Mouse (Mus musculus) megakaryocyte progenitor cell, adult 5-6 weeks (primary cell): Measurements from ENCODE around the gene Six5. TPM values are rescaled to one million over a fixed set of nuclear protein-coding genes. Genes with fewer than 3 reads are reported as not detected.

ENCODE experiments used
- ATAC-seq: replicated peaks from 2 replicates; pipeline ENCODE4 v1.8.0; 2016; ENCODE audit warnings: mild to moderate bottlenecking, moderate TSS enrichment, inconsistent platforms; ENCODE audit not compliant: poor library complexity
- total RNA-seq, 2 experiments: library from RNA; stranded (forward) in 1 of 2; stranded (reverse) in 1 of 2; fragments of 157-497, 149-512 nt in 1 of 2; fragments of 200-1000 nt in 1 of 2; gene quantifications; 2 replicates each; pipeline versions ENCODE4 v1.2.3 to v1.2.4; 2015 to 2017

Gene Six5
- total RNA-seq, 2 experiments from 2014 or later: 2.4 to 3.9 TPM

DNA sequence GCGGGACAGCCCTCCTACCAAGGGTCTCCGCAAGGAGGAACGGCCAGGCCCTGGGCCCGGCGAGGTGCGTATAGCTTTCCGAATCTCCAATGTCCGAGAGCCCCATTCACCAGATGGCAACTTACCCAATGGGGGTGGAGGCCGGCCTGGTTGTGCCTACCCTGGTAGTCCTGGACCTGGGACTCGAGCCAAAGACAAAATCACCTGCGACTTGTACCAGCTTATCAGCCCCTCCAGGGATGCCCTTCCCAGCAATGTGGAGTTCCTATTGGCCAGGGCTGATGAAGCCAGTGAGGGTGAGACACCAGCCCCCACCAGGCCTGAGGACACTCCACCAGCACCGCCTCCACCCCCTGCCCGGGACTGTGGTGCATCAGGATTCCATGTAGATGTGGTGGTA, 41.8 kb downstream of the Six5 start:
- ATAC-seq: no peak

DNA sequence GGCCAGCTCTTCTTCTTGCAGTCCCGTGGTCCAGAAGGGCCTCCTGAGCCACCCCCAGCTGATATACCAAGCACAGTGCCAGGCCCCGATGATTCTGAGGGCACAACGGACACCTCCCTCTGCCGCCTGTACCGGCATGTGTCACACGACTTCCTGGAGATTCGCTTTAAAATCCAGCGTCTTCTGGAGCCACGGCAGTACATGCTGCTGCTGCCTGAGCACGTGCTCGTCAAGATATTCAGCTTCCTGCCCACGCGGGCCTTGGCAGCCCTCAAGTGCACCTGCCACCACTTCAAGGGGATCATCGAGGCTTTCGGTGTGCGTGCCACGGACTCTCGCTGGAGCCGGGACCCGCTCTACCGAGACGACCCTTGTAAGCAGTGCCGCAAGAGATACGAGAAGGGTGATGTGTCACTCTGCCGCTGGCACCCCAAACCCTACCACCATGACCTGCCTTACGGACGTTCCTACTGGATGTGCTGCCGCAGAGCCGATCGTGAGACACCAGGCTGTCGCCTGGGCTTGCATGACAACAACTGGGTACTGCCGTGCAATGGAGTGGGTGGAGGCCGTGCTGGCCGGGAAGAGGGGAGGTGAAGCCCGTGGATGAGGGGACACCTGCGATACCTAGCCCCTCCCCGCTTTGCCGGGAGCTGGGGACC, 42.4 kb downstream of the Six5 start:
- no peak for ATAC-seq

DNA sequence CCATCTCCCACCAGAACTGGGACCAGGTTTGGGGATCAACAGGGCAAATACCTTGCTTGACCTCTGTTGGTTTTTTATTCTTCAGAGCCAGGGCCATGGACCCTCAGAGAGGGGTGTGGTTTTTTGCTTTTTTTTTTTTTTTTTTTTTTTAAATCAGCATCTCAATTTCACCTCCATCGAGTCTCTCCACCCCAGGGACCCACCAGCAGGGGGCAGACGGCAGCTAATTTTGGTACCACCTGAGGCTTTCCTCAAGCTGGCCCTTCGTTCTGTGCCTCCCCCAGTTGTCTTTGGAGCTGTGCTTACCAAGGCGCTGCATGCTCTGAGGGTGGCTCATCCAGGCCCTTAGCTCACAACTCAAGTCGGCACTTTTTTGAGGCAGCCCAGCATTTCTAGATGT, 43.0 kb downstream of the Six5 start:
- peak; percentile 78 for ATAC-seq

DNA sequence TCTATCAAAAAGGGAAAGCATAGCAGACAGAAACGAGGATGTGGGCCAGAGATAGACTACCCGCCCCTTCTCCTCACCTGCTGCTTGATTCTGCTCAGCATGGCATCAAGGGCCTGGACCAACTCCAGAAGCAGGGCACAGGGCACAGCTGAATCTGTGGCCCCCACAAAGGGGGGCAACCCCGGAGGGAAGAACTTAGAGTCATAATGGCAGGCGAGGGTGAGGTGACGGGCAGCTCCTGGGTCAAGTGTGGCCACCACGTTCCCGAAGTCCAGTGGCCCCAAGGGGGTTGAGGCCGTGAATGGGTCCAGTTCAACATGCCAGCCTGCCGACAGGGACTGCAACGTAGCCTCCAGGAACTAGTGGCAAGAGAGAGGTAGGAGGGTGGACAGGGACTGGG, 52.4 kb downstream of the Six5 start:
- no peak for ATAC-seq

DNA sequence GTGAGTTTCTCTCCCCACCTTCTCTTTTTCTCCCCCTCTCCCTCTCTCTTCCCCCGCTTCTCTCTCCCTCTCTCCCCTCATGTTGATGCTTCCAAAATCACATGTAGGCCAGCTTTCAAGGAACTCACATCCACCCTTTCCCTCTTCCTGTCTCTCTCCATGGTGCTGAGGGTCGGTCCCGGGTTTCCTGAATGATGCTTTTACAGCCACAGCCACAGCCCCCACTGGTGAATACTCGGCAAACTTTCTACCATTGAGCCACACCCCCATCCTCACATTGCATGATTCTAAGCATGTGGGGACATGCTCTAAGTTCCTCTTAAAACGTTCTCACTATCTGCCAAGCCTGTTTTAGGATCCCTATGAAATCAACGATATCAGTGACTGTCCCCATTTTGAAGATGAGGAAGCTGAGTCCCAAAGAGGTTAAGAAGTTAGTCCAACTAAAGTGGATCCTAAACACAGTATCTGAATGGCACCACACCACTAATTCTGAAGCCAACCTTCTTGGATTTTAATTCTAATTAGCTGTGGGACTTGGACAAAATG, 53.2 kb downstream of the Six5 start:
- ATAC-seq: no peak

Other genes with a start within 250 kb of the Six5 start
- 264 and 265 TPM in 2 replicates for gene Pglyrp1, start 223.3 kb upstream of the Six5 start, total RNA-seq (2015)
- 31.3 and 35.6 TPM in 2 replicates for gene Pglyrp1, start 223.3 kb upstream of the Six5 start, total RNA-seq (2017)
- gene Ccdc61, start 184.2 kb upstream of the Six5 start, total RNA-seq (2015): 11.9 and 14.1 TPM in 2 replicates
- gene Ccdc61, start 184.2 kb upstream of the Six5 start, total RNA-seq (2017): 11.3 and 17.0 TPM in 2 replicates
- gene Nova2, start 168.7 kb upstream of the Six5 start, total RNA-seq (2015): not detected in 2 replicates
- gene Nova2, start 168.7 kb upstream of the Six5 start, total RNA-seq (2017): not detected in 2 replicates
- not detected in 2 replicates for gene Nanos2, start 107.2 kb upstream of the Six5 start, total RNA-seq (2015)
- gene Nanos2, start 107.2 kb upstream of the Six5 start, total RNA-seq (2017): not detected in 2 replicates
- gene Mypop, start 103.3 kb upstream of the Six5 start, total RNA-seq (2015): 0.17 TPM in 1 of 2 replicates, not detected in the other
- not detected in 2 replicates for gene Mypop, start 103.3 kb upstream of the Six5 start, total RNA-seq (2017)
- gene Irf2bp1, start 90.5 kb upstream of the Six5 start, total RNA-seq (2015): 16.4 and 16.8 TPM in 2 replicates
- gene Irf2bp1, start 90.5 kb upstream of the Six5 start, total RNA-seq (2017): 12.5 and 13.1 TPM in 2 replicates
- gene Foxa3, start 71.1 kb upstream of the Six5 start, total RNA-seq (2015): not detected in 2 replicates
- gene Foxa3, start 71.1 kb upstream of the Six5 start, total RNA-seq (2017): not detected in 2 replicates
- 58.1 and 74.7 TPM in 2 replicates for gene Sympk, start 70.2 kb upstream of the Six5 start, total RNA-seq (2015)
- 44.9 and 48.6 TPM in 2 replicates for gene Sympk, start 70.2 kb upstream of the Six5 start, total RNA-seq (2017)
- gene Rsph6a, start 39.9 kb upstream of the Six5 start, total RNA-seq (2015): not detected in 2 replicates
- gene Rsph6a, start 39.9 kb upstream of the Six5 start, total RNA-seq (2017): 0.61 TPM in 1 of 2 replicates, not detected in the other
- 4.4 and 5.5 TPM in 2 replicates for gene Dmwd, start 18.4 kb upstream of the Six5 start, total RNA-seq (2015)
- gene Dmwd, start 18.4 kb upstream of the Six5 start, total RNA-seq (2017): 1.5 and 2.3 TPM in 2 replicates
- 0.78 and 1.9 TPM in 2 replicates for gene Dmpk, start 10.7 kb upstream of the Six5 start, total RNA-seq (2015)
- 0.84 TPM in 1 of 2 replicates, not detected in the other for gene Dmpk, start 10.7 kb upstream of the Six5 start, total RNA-seq (2017)
- gene Gm4969, start 23.8 kb downstream of the Six5 start, total RNA-seq (2015): 0.24 and 0.57 TPM in 2 replicates
- 0.03 and 0.42 TPM in 2 replicates for gene Gm4969, start 23.8 kb downstream of the Six5 start, total RNA-seq (2017)
- gene Fbxo46, start 25.3 kb downstream of the Six5 start, total RNA-seq (2015): 2.0 and 2.1 TPM in 2 replicates
- 4.2 and 5.0 TPM in 2 replicates for gene Fbxo46, start 25.3 kb downstream of the Six5 start, total RNA-seq (2017)
- gene Qpctl, start 54.7 kb downstream of the Six5 start, total RNA-seq (2015): 6.5 and 6.9 TPM in 2 replicates
- 3.4 and 5.6 TPM in 2 replicates for gene Qpctl, start 54.7 kb downstream of the Six5 start, total RNA-seq (2017)
- 106 and 117 TPM in 2 replicates for gene Snrpd2, start 55.1 kb downstream of the Six5 start, total RNA-seq (2015)
- 78.6 and 83.9 TPM in 2 replicates for gene Snrpd2, start 55.1 kb downstream of the Six5 start, total RNA-seq (2017)
- gene Gipr, start 71.5 kb downstream of the Six5 start, total RNA-seq (2015): not detected in 2 replicates
- gene Gipr, start 71.5 kb downstream of the Six5 start, total RNA-seq (2017): not detected in 2 replicates
- 4.3 and 5.5 TPM in 2 replicates for gene Eml2, start 81.8 kb downstream of the Six5 start, total RNA-seq (2015)
- gene Eml2, start 81.8 kb downstream of the Six5 start, total RNA-seq (2017): 8.0 and 15.1 TPM in 2 replicates
- gene Gpr4, start 117.9 kb downstream of the Six5 start, total RNA-seq (2015): 0.12 TPM in 1 of 2 replicates, not detected in the other
- gene Gpr4, start 117.9 kb downstream of the Six5 start, total RNA-seq (2017): not detected in 2 replicates
- 12.4 and 16.1 TPM in 2 replicates for gene Opa3, start 133.7 kb downstream of the Six5 start, total RNA-seq (2015)
- gene Opa3, start 133.7 kb downstream of the Six5 start, total RNA-seq (2017): 19.9 and 25.0 TPM in 2 replicates
- 46.7 and 49.6 TPM in 2 replicates for gene Vasp, start 177.2 kb downstream of the Six5 start, total RNA-seq (2015)
- gene Vasp, start 177.2 kb downstream of the Six5 start, total RNA-seq (2017): 71.0 and 73.0 TPM in 2 replicates
- 0.20 TPM in 1 of 2 replicates, not detected in the other for gene Ppm1n, start 185.5 kb downstream of the Six5 start, total RNA-seq (2015)
- gene Ppm1n, start 185.5 kb downstream of the Six5 start, total RNA-seq (2017): not detected in 2 replicates
- not detected in 2 replicates for gene Rtn2, start 188.0 kb downstream of the Six5 start, total RNA-seq (2015)
- gene Rtn2, start 188.0 kb downstream of the Six5 start, total RNA-seq (2017): not detected in 2 replicates
- 18.2 and 28.4 TPM in 2 replicates for gene Fosb, start 215.5 kb downstream of the Six5 start, total RNA-seq (2015)
- 12.7 and 13.2 TPM in 2 replicates for gene Fosb, start 215.5 kb downstream of the Six5 start, total RNA-seq (2017)